Mouse (Mus musculus) CH12.LX (cell line): ENCODE data around the gene Myrf. TPM values are rescaled to one million over a fixed set of nuclear protein-coding genes. Genes with fewer than 3 reads are reported as not detected.

ENCODE experiments used
- DNase-seq: peaks from one replicate; pipeline ENCODE4 v3.0.0-alpha.2; 2013; ENCODE audit errors: extremely low read depth
- H3K27ac ChIP-seq: 2 replicates; pipeline ENCODE4 v1.5.1; 2012; ENCODE audit warnings: low read depth, mild to moderate bottlenecking, control low read depth, moderate library complexity; ENCODE audit not compliant: insufficient read depth
- H3K27me3 ChIP-seq: replicated peaks from 2 replicates; pipeline ENCODE3; 2012; ENCODE audit warnings: inconsistent platforms
- H3K36me3 ChIP-seq, 2 experiments: replicated peaks in 1 of 2; 2 replicates each; pipeline versions ENCODE3 to v1.6.1; 2012; ENCODE audit warnings: inconsistent platforms in 1 of 2, low read length in 1 of 2, mild to moderate bottlenecking in 1 of 2, mixed read lengths in 1 of 2, moderate library complexity in 1 of 2; ENCODE audit not compliant: control insufficient read depth in 1 of 2, insufficient read depth in 1 of 2
- H3K4me1 ChIP-seq, 2 experiments: 2 replicates each; pipeline ENCODE4 v1.6.1; 2012; ENCODE audit warnings: inconsistent platforms in 1 of 2, moderate library complexity in 1 of 2; ENCODE audit not compliant: insufficient read depth in 2 of 2, control insufficient read depth in 1 of 2
- H3K4me2 ChIP-seq: 2 replicates; pipeline ENCODE4 v1.6.1; 2012; ENCODE audit warnings: low read depth, mild to moderate bottlenecking, control low read depth; ENCODE audit not compliant: poor library complexity, insufficient read depth, severe bottlenecking
- H3K4me3 ChIP-seq, 3 experiments: fragments of 150-350 bp in 1 of 3; sonication (generic) in 1 of 3; replicated peaks in 1 of 3; 2 replicates each; pipeline versions ENCODE3 to v1.5.1; 2011 to 2012; ENCODE audit warnings: low read depth in 2 of 3, low read length in 2 of 3, mild to moderate bottlenecking in 2 of 3, moderate library complexity in 2 of 3, control low read depth in 1 of 3, improper control_type of control experiment in 1 of 3, inconsistent platforms in 1 of 3, mixed read lengths in 1 of 3; ENCODE audit not compliant: poor library complexity in 1 of 3
- H3K79me2 ChIP-seq: replicated peaks from 2 replicates; pipeline ENCODE4 v1.6.1; 2012; ENCODE audit warnings: mild to moderate bottlenecking, moderate library complexity; ENCODE audit not compliant: control insufficient read depth, poor library complexity, insufficient read depth, severe bottlenecking; ENCODE audit errors: extremely low read depth
- H3K9ac ChIP-seq: 2 replicates; pipeline ENCODE4 v1.6.1; 2012; ENCODE audit warnings: low read depth, mild to moderate bottlenecking, control low read depth, moderate library complexity; ENCODE audit not compliant: insufficient read depth
- H3K9me3 ChIP-seq: replicated peaks from 2 replicates; pipeline ENCODE3; 2012; ENCODE audit warnings: low read length, inconsistent platforms, mixed read lengths
- BHLHE40 ChIP-seq: IDR thresholded peaks from 2 replicates; pipeline ENCODE4 v1.6.1; 2011; ENCODE audit warnings: mild to moderate bottlenecking, low read depth, low read length, improper control_type of control experiment
- CHD1 ChIP-seq: IDR thresholded peaks from 2 replicates; pipeline ENCODE4 v1.6.1; 2012; ENCODE audit warnings: low read depth, low read length, improper control_type of control experiment, inconsistent platforms
- CHD2 ChIP-seq: IDR thresholded peaks from 2 replicates; pipeline ENCODE4 v1.6.1; 2011; ENCODE audit warnings: low read length, improper control_type of control experiment
- E2F4 ChIP-seq: IDR thresholded peaks from 2 replicates; pipeline ENCODE4 v1.6.1; 2011; ENCODE audit warnings: low read depth, low read length, improper control_type of control experiment; ENCODE audit not compliant: insufficient replicate concordance
- ETS1 ChIP-seq: conservative IDR thresholded peaks from 2 replicates; pipeline ENCODE4 v1.6.1; 2012; ENCODE audit warnings: low read depth, mild to moderate bottlenecking, inconsistent platforms, low read length, improper control_type of control experiment, moderate library complexity
- GABPA ChIP-seq: IDR thresholded peaks from 2 replicates; pipeline ENCODE4 v1.6.1; 2012; ENCODE audit warnings: low read depth, low read length, improper control_type of control experiment, inconsistent platforms; ENCODE audit not compliant: insufficient replicate concordance
- IRF4 ChIP-seq: IDR thresholded peaks from 2 replicates; pipeline ENCODE4 v1.6.1; 2014; ENCODE audit warnings: low read depth, mild to moderate bottlenecking, inconsistent platforms, low read length, improper control_type of control experiment
- JUND ChIP-seq: conservative IDR thresholded peaks from 2 replicates; pipeline ENCODE4 v1.6.1; 2011; ENCODE audit warnings: low read depth, low read length, improper control_type of control experiment
- KAT2A ChIP-seq: IDR thresholded peaks from 2 replicates; pipeline ENCODE4 v1.6.1; 2012; ENCODE audit warnings: low read length, improper control_type of control experiment, inconsistent platforms; ENCODE audit not compliant: insufficient replicate concordance
- MAX ChIP-seq: IDR thresholded peaks from 2 replicates; pipeline ENCODE4 v1.6.1; 2011; ENCODE audit warnings: low read length, improper control_type of control experiment
- MAZ ChIP-seq: IDR thresholded peaks from 2 replicates; pipeline ENCODE4 v1.6.1; 2012; ENCODE audit warnings: low read depth, mild to moderate bottlenecking, inconsistent platforms, low read length, improper control_type of control experiment, moderate library complexity
- NELFE ChIP-seq: IDR thresholded peaks from 2 replicates; pipeline ENCODE4 v1.6.1; 2011; ENCODE audit warnings: low read depth, low read length, improper control_type of control experiment
- NRF1 ChIP-seq: IDR thresholded peaks from 2 replicates; pipeline ENCODE4 v1.6.1; 2014; ENCODE audit warnings: low read depth, mild to moderate bottlenecking, inconsistent platforms, low read length, improper control_type of control experiment, moderate library complexity
- POLR2A ChIP-seq: IDR thresholded peaks from 2 replicates; pipeline ENCODE4 v1.6.1; 2011; ENCODE audit warnings: low read depth, mild to moderate bottlenecking, improper control_type of control experiment, low read length
- RCOR1 ChIP-seq: conservative IDR thresholded peaks from 2 replicates; pipeline ENCODE4 v1.6.1; 2012; ENCODE audit warnings: low read depth, mild to moderate bottlenecking, inconsistent platforms, low read length, improper control_type of control experiment
- SIN3A ChIP-seq: IDR thresholded peaks from 2 replicates; pipeline ENCODE4 v1.6.1; 2012; ENCODE audit warnings: low read length, improper control_type of control experiment, inconsistent platforms
- TBP ChIP-seq: conservative IDR thresholded peaks from 2 replicates; pipeline ENCODE4 v1.6.1; 2011; ENCODE audit warnings: low read depth, low read length, improper control_type of control experiment
- UBTF ChIP-seq: IDR thresholded peaks from 2 replicates; pipeline ENCODE4 v1.6.1; 2012; ENCODE audit warnings: low read depth, mild to moderate bottlenecking, inconsistent platforms, low read length, improper control_type of control experiment, moderate library complexity
- ZC3H11A ChIP-seq: IDR thresholded peaks from 2 replicates; pipeline ENCODE4 v1.6.1; 2012; ENCODE audit warnings: low read depth, mild to moderate bottlenecking, inconsistent platforms, low read length, improper control_type of control experiment
- ZKSCAN1 ChIP-seq: IDR thresholded peaks from 2 replicates; pipeline ENCODE4 v1.6.1; 2012; ENCODE audit warnings: low read depth, inconsistent platforms, low read length, improper control_type of control experiment, borderline replicate concordance
- ZNF384 ChIP-seq: IDR thresholded peaks from 2 replicates; pipeline ENCODE4 v1.6.1; 2012; ENCODE audit warnings: low read depth, low read length, improper control_type of control experiment, inconsistent platforms
- dilution Hi-C: fragments of 300-500 bp; cut with MboI; formaldehyde crosslinking; loops from 2 replicates; pipeline ENCODE4 v1.14.3; 2020; ENCODE audit warnings: low sequenced_read_pairs; ENCODE audit not compliant: extremely low pct_unique_long_range_greater_than_20kb, extremely low pct_ligation_motif_present
- in situ Hi-C: fragments of 300-500 bp; cut with MboI; formaldehyde crosslinking; loops from 3 replicates; pipeline ENCODE4 v1.14.3; 2019; ENCODE audit warnings: low sequenced_read_pairs, low pct_ligation_motif_present, low pct_unique_long_range_greater_than_20kb, mixed read lengths
- polyA plus RNA-seq: library from polyadenylated mRNA; unstranded; fragments of >175 nt; gene quantifications from 2 replicates; pipeline ENCODE4 v1.2.1, GENCODE M21; 2012; ENCODE audit warnings: low read depth; ENCODE audit not compliant: insufficient read length
- total RNA-seq, 2 experiments: library from RNA; depleted of rRNA; stranded (reverse); fragments of 300-350 nt in 1 of 2; fragments of >200 nt in 1 of 2; gene quantifications; 2 replicates each; pipeline ENCODE4 v1.2.3; 2012 to 2014

Myrf gene
- total and polyA plus RNA-seq, 3 experiments = 0.10 to 0.13 TPM; not detected in 1

GRCm38 (mm10) chr19:10203848-10204615, 36.5 kb downstream of the Myrf start, which contains the start of the genes Tmem258 and Fen1 (continued):
- TF ChIP-seq RCOR1 = no peak
- TF ChIP-seq CHD2 = no peak
- peak; percentile 89; the same call in 1 of the 2 replicates for TF ChIP-seq CHD1
- no peak for TF ChIP-seq ZC3H11A
- peak; percentile 93; the same call in 1 of the 2 replicates for TF ChIP-seq E2F4
- no peak; the same call in 1 of the 2 replicates for TF ChIP-seq GABPA
- TF ChIP-seq JUND = no peak
- TF ChIP-seq MAX = peak; percentile 81
- TF ChIP-seq BHLHE40 = peak; percentile 85
- no peak for TF ChIP-seq ZNF384

GRCm38 (mm10) chr19:10203146-10203847, 37.3 kb downstream of the Myrf start:
- Histone ChIP-seq H3K9me3 (no peaks in the 10 kb centered on the region), H3K36me3 (peaks cover 46 to 66% of the 10 kb centered on the region in 2 experiments), H3K4me1 (peaks cover 0 to 25% of the 10 kb centered on the region in 2 experiments; a peak in 2 of 4 replicates), H3K79me2 (peaks cover 47% of the 10 kb centered on the region), H3K4me3 (peak overlapping the region; percentile 92 to 100 (median 99)), H3K27ac (peak overlapping the region; percentile 74; the same call in 1 of the 2 replicates), H3K27me3 (no peaks in the 10 kb centered on the region), H3K9ac (peak overlapping the region; percentile 99), H3K4me2 (peak overlapping the region; percentile 69)
- DNase-seq = peak; percentile 31
- dilution Hi-C loops = no loop called here
- no peak; the same call in 1 of the 2 replicates for TF ChIP-seq NELFE
- no peak for TF ChIP-seq TBP
- no peak for TF ChIP-seq ZNF384
- TF ChIP-seq BHLHE40 = no peak
- no peak for TF ChIP-seq ETS1
- TF ChIP-seq KAT2A = no peak
- no peak for TF ChIP-seq ZKSCAN1
- TF ChIP-seq E2F4 = no peak
- no peak for TF ChIP-seq UBTF
- no peak for TF ChIP-seq SIN3A
- no peak for TF ChIP-seq NRF1
- no peak for TF ChIP-seq IRF4
- TF ChIP-seq ZC3H11A = no peak
- TF ChIP-seq POLR2A = no peak
- TF ChIP-seq MAZ = no peak
- no peak for TF ChIP-seq JUND
- in situ Hi-C loops = loop anchor here (5.0 to 10.0 kb wide), 2 partner anchors 168 to 291 kb away; no protein-coding TSS in a partner anchor
